Mouse (Mus musculus) lung, postnatal 10 days (tissue): ENCODE results near the gene Atp5f1.
"Not testable (repeated sequence)": the region's sequence is repeated elsewhere in the genome, so short reads cannot be mapped to it uniquely, and the experiment has no call there.

Experiments used
- DNase-seq: peaks from one replicate; pipeline ENCODE4 v3.0.0; 2021

Atp5f1 gene

DNA sequence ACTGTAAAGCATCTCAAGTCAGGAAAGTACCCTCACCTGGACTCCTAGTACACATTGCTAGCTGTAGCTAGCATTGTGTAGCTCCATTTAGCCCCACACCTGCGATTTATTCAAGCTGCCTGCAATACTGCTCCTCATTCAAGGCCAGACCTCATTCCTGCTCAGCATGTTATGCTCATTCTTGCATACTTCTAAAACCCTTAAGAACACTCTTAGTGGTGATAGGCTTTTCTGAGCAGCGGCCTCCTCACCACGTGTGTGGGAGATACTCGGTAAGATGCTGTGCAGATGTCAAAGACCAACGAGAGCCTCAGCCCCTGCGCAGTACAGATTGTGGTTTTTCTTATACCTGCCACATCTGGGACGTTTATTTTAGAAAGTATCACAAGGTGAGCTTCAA is 30.1 kb downstream of the Atp5f1 start:
- no peak for DNase-seq

DNA sequence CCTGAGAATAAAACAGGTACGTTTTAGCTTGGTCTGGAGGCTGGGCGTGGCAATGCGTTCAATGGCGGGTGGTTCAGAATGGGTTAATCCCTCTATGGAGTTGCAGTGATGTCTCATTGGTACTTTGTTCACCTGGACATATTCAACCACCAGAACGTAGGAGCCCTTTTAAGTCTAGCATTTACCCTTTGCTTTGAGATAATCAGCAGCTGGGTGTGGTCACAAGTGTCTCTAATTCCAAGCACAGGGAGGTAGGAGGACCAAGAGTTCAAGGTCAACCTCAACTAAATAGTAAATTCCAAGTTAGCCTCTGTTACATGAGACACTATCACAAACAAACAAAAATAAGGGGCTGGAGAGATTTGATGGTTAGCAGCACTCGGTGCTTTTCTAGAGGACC is 31.1 kb downstream of the Atp5f1 start:
- no peak for DNase-seq

DNA sequence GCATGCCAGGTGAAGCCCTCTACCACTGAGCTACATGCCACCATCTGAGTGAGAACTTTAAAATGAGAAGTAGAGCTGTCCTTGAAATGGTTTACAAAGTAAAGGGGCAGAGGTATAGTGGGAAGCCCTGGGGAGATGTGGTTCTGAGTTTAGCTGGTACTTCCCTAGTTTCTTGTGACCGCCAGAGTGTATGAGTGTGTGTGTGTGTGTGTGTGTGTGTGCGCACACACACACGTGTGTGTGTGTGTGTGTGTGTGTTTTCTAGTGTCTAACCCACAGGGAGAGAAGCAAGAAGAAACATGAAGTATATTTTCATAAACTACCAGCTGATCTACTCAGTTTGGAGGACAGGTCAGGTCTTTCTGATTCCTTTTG is 31.7 kb downstream of the Atp5f1 start:
- DNase-seq = no peak

DNA sequence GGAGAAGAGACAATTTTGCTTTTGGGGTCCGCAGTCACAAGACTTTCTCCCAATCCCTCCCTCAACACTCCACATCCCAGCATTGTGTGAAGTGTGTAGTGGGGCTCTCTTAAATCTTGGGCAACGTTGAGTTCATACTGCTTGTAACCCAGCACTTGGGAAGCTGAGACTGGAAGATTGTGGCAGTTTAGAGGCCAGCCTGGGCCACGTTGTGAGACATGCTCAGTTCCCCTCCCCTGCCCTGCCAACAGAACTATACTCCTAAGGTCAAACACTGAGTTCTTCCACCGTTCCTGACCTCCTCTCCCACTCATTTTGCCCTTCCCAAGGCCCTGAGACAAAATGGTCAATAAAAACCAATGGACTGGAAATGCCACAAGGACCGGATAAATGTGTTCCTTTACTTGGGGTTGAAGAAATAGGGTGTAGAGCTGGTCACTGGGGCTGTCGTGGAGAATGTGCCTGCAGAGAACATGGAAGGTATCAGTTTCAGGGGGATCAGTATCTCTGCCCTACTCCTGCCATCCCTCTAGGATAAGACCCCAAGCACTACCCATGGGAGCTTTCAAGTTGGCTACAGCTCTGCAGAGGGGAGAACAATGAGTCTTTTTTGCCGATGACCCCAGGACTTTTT is 32.2 kb downstream of the Atp5f1 start:
- no peak for DNase-seq

DNA sequence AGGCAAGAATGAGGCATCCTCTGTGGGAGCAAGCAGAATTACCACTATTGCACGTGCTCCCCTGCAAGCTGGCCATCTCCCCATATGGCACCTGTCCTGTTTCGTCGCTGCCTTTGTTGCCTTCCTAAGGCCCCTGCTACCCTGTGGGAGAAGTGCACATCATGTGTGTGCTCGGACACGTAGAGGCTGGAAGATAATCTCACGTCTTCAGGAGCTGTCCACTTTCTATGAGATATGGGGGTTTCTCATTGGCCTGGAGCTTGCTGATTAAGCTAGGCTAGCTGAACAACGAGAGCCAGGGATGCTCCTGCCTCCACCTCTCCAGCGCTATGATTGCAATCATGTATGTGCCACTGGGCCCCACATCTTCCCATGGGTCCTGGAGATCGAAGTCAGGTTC is 35.3 kb downstream of the Atp5f1 start:
- no peak for DNase-seq

DNA sequence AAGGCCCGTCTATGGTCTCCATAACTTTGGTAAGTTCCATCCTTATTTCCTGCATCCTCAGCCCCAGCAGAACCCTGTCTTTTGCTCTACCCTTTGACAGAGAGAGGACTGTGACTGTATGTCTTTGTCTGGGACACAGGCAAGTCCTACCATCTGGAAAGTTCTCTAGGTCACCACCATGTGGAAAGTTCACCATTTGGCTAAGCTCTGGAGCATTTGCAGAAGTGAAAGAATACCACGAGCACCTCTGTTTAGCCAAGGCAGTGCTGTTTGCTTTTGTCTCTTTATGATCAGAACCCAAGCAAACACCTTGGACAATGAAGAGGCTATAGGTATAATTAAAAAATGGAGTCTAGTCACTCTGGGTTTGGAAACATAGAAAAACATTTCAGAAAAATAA is 37.9 kb downstream of the Atp5f1 start:
- no peak for DNase-seq

DNA sequence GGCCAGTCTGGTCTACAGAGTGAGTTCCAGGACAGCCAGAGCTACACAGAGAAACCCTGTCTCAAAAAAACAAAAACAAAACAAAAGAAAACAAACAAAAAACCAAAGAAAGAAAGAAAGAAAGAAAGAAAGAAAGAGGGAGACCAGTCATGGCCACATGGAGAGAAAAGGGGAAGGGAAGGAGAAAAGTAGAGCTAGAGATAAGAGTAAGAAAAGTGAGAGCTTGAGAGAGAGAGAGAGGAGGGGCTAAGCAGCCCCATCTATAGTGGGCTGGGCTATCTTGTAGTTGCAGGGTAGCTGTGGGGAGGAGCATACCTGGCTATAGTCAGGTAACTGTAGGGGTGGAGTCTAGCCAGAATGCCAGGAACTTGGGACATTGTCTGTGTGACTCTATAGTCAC is 39.2 kb downstream of the Atp5f1 start:
- DNase-seq = not testable (repeated sequence)

DNA sequence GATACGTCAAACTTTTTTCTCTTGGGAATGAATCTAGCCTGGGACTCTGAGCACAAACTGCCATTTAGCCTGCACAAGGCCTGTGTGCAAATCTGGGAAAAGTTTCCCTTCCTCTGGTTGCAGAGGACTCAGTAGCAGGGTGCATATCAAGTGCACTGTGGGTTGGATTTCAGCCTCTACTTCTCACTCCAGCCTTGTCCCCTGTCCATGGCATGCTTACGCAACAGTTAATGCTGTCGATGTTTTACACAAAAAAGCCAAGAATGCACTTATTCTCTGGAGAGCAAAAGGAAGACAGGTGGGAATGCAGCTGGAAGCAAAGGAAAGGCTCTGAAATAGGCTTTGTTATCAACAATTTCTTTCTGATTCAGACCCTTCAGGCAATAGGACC is 41.5 kb downstream of the Atp5f1 start:
- DNase-seq = no peak

DNA sequence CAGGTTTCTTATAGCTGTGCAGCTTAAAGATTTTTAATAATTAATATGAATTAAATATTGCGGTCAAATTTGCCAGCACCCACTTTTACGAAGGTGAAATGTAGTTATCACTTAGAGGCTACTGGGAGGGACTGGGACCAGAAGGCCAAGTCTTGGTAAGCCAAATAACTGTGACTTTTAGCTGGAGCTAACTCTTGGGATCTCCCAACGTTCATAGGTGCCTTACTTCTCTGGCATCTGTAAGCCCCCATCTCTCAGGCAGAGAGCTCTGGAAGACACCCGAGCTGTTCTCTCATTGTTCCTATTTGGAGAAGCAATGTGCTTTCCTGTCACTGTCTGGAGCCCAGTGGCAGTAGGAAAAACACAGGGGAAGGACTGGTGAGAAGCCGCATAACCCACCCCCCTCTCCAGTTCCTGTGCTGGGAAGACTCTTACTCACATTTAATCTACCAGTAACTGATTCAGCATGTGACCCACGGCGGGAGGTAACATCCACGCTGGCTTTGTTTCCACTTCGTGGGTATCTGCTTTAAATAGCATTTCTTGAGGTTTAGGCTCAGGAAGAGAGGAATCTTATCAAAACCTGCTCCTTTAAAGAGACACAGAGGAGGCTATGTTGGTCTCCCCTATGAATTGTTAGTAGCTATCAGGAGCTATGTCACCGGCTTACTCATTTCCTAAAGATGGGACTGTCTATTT is 42.1 kb downstream of the Atp5f1 start:
- no peak for DNase-seq

DNA sequence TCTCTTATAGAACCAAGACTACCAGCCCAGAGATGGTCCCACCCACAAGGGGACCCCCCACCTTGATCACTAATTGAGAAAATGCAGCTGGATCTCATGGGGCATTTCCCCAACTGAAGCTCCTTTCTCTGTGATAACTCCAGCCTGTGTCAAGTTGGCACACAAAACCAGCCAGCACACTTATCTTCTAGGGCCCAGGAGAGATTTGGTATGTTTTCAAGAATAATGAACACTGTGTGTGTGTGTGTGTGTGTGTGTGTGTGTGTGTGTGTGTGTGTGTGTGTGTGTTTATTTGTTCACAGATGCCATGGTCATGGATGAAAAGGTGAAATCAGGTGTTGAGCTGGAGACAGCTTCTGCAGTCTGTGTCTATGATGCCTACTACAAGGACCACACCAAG is 43.4 kb downstream of the Atp5f1 start:
- not testable (repeated sequence) for DNase-seq

DNA sequence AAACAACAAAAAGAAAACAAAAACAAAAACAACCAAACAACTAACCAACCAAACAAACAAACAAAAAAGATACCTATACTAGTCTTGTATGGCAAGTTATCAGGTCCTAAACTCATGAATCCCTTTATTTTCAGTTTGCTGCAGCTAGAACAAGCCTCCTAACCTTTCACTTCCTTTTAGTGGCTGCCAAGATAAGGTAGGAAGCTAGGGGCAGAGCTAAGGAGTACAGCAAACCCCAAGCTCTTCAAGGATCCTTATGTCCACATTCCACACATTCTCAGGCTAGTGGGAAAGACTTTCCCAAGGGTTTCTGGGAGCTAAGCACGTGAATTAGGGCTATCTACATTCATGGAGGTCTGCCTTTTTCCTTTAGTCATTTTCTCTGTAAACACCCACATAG is 44.6 kb downstream of the Atp5f1 start:
- DNase-seq = peak; percentile 32

DNA sequence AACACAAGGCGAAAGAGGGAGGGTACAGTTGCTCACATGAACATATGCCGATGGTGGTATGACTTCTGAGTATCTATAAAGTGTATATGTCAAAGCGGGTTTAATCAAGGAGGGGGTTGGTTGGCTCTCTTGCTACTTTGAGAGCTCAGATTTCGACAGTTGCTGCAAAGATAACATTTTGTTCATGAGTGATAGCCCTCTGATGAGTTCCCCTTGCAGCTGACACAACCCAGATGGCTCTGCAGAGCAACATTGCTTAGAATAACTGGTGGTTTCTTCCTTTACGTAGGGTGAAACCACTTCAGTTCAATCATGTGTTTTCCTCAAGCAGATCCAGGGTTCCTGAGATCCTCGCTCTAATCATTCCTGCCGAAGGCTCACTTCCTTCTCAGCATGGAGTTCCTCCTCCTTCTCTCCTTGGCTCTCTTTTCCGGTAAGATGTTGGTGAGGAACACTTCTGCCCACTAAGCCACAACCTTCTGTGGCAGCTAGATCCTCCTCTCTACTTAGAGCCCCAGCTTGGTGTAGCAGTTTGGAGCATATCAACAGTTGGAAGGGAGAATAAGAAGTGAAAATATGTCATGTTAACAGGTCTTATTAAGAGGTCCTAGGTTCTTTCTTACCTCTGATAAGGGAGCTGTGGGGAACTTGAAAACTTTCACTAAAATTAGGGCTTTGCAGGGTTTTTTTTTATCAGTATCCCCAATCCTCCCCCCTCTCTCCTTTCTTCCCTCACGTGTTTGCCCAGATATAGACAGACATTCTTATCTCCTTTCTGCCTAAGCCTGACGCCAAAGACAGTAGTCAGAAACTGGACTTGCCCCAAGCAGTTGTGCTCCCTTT is 45.8 kb downstream of the Atp5f1 start:
- DNase-seq = no peak

DNA sequence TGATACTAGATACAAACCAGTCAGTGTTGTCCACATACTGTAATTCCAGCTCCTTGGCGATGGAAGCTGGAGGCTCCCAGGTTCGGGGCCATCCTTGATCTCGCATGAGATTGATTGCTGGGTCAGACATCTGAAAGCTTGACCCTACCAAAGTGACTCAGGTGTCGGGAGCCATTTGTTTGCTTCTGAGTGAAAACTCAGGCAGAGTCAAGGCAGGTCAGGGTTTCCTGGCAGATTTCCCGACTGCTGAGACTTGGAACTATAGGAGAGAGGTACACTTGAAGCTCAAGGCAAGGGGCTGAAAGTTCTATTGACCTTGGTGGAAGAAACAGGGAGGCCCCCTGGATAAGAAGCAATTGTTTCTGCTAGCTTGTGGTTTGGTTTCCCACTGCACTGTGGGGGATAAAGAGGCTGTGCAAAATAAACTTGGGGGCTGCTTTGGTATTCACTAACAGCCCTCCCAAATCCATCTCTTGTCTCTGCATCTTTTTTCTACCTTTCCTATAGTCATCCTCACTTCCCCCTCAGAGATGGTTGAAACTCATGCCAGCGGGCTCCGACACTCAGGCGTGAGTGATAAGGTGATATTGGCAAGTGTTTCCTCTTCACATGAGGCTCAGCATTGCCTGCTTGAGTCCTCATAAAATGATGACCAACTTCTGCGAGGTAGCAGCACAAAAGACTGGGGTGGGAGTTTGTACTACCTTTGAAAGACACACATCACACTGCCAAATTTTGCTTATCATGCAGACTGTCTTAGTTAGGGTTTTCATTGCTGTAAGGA is 47.6 kb downstream of the Atp5f1 start:
- no peak for DNase-seq

DNA sequence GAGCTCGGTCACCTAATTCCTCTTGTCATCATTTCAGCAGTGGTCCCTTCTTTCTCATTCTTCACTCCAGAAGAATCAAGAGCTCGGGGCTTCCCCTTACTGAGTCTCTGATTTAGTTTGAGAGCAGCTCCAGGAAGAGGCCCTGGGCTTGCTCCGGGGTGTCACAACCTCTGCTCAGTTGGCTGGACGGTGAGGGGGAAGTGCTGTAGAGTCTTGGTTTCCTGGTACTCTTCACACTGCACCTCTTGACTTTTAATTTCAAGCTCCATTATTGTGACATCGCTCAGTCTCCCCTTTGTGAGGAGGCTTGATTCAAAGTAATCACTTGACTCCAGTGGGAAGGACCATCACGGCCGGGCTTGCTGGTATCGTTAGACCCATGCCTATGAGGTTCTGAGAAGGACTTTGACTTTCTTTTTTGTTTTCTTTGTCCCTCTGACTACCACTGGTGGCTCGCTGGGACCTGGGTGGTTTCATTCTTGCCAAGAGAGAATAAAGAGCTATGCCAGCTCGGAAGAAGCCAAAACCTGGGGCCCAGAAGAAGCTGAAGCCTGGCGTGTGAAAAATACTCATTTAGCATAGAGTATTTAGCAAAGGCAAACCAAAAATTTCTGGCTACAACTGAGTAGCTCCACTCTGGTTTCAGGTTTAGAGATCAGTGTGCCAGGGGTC is 49.2 kb downstream of the Atp5f1 start:
- DNase-seq = peak; percentile 45

DNA sequence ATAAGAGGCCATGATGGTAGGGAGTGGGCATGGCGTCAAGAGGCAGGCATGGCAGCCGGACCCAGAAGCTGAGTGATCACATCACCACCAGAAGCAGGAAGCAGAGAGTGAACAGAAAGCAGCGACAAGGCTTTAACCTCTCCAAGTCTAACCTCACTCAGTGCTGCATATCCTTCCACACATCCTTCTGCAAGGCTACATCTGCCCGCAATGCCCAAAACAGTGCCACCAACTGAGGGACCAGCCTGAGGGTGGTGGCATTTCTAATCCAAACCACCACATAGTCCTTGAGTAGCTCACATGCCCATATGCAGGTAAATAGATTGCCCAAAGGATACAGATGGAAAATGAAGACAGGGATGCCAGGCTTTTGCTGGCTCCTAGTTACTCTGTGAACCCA is 50.9 kb downstream of the Atp5f1 start:
- DNase-seq = no peak

DNA sequence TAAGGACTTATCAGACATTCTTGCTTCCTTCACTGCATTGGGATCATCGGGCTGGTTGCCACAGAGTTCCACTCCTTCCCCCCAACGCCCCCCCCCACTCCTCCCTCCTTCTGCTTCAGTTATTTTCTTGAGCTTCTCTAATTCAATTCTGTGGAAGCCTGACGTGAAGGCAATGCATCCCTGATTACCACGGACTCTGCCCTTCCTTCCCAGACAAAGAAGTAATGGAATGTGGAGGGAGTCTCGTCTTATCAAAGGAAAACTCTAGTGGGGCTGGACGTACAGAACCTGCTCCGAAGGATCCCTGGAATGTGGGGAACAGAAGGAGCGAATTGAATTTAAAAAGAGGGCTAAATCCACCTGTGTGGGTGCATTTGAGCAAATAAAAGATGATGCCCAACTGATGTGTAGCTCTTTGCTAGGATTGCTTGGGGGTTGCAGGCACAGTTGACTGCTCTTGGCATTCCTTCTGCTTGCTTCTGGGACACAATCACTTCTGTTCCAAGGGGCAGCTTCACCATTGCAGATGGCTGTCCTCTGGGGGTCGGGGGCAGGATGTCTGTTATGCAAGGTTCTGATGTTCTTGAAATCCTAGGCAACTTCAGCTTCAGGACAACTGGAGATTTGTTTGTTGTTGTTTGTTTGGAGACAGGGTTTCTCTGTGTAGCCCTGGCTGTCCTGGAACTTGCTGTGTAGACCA is 51.8 kb downstream of the Atp5f1 start:
- no peak for DNase-seq

DNA sequence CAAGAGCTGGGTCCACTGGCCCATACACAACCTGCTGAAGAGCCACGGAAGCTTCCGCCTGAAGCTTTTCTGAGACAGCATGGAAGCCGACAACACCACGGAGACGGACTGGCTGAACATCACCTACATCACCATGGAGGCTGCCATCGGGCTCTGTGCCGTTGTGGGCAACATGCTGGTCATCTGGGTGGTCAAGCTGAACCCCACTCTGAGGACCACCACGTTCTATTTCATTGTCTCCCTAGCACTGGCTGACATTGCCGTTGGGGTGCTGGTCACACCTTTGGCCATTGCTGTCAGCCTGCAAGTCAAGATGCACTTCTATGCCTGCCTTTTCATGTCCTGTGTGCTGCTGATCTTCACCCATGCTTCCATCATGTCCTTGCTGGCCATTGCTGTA is 55.2 kb downstream of the Atp5f1 start:
- DNase-seq = no peak

DNA sequence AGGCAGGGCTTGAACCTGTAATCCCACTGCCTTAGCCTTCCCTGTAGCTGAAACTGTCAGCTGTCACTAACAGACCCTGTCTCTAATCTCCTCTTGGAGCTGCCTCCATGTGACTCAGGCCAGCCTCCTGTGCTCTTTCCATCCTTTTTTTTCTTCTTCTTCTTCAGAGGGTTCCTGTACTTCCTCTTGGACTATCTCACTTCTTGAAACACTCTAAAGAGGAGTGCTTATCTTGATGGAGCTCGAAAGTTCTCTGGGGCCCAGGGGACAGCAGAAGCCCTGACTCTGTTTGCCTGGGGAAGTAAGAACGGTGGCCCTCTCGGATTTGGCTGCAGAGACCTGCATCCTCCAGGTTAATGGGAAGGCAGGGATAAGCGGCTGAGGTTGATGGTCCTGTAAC is 55.7 kb downstream of the Atp5f1 start:
- DNase-seq = no peak

DNA sequence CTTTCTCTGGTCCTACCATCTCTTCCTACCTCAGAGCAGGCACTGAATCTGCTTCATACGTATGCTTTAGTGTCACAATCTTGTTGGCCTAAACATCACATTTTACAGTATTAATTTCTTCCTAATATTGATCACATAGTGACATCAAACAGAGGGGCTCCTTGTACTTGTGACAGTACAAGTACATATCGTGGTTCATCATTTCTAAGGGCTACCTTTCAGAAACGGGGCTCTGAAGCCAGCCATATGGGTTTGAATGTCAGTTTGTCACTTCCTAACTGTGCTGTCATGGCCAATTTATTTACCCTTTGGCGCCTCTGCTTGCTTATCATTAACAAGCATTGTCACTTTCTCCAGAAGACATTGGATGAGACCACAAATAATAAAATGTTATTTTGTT is 58.4 kb downstream of the Atp5f1 start:
- no peak for DNase-seq

DNA sequence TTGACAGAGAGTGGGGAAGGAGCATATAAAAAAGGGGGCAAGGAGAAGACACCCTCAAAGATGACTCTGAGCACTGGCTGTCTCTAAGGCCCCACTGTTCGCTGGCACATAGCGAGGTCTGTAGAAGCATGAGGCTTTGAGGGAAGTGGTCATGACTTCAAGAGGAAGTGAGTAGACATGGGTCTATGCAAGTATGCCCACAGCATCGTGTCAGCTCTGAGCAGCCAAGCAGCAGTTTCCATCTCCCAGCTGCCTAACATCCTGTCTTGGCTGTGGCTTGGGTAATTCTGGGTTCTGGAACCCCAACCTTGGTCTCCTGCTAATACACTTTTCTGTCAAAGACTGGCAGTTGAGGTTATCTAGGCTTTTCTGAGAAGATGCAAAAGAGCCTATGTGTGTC is 59.2 kb downstream of the Atp5f1 start:
- no peak for DNase-seq

DNA sequence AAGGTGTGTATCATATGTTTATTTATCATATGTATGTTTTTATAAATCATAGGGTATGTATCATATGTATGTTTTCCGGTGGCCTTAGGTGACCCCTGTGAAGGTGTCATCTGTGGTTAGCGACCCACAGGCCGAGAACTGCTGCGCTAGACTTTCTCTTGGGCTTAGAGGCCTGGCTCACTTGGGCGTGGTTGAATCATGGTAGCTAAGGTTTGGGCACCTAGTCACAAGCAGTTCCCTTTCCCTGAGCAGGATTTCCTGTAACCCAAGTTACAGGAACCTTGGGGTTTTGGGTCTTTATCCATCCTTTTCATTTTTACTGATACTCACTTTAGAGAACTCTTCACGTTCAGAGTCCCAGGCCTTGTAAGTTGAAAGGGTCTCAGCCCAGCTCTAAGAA is 59.6 kb downstream of the Atp5f1 start:
- no peak for DNase-seq
